Mouse (Mus musculus) left cerebral cortex, adult 2 months (tissue): ENCODE measurements around the gene Il11ra1. TPM values are rescaled to one million over a fixed set of nuclear protein-coding genes. Genes with fewer than 3 reads are reported as not detected.
A peak's percentile ranks its signal among the peaks of the same experiment; 100 is the strongest.
"Not testable (repeated sequence)": the region's sequence is repeated elsewhere in the genome, so short reads cannot be mapped to it uniquely, and the experiment has no call there.

Experiments used
- DNase-seq, 2 experiments: peaks; one replicate each; pipeline ENCODE4 v3.0.0; 2021 to 2022; ENCODE audit warnings: low spot score in 2 of 2, mixed read lengths in 1 of 2; ENCODE audit errors: extremely low spot score in 1 of 2
- H3K27ac ChIP-seq: fragments of 200-600 bp; 2 replicates; pipeline ENCODE4 v1.8.1; 2022
- H3K4me3 ChIP-seq: fragments of 200-600 bp; 2 replicates; pipeline ENCODE4 v1.8.1; 2022
- CTCF ChIP-seq: fragments of 200-600 bp; IDR thresholded peaks from 2 replicates; pipeline ENCODE4 v1.8.1; 2022; ENCODE audit warnings: antibody characterized with exemption, mild to moderate bottlenecking, moderate library complexity
- intact Hi-C: fragments of 180-260 bp; cut with DNase I; formaldehyde crosslinking; loops from one replicate; pipeline ENCODE4 v1.15.1; 2025
- long read RNA-seq, 2 experiments: library from polyadenylated mRNA; stranded (forward); transcript quantifications; one replicate each; pipeline ENCODE4 v2.0.0; 2021; ENCODE audit warnings: borderline mapping rate in 2 of 2
- total RNA-seq, 2 experiments: library from RNA; stranded (reverse); gene quantifications; 2 replicates each; pipeline ENCODE4 v1.2.3; 2021

Gene Il11ra1
- total RNA-seq, result 10 to 100 TPM; 43.1 to 47.7 TPM
- long read RNA-seq, experiment 1, transcript Il11ra1-201 (13 exons, 2,009 nt), result major isoform, 26 of 63 reads
- long read RNA-seq, experiment 1, partial matches to known transcripts, result 13 of 63 reads
- long read RNA-seq, experiment 1, other reads (novel, unspliced or antisense), result 24 of 63 reads
- long read RNA-seq, experiment 2, transcript Il11ra1-201 (13 exons, 2,009 nt), result major isoform, 19 of 47 reads
- long read RNA-seq, experiment 2, partial matches to known transcripts, result 11 of 47 reads
- long read RNA-seq, experiment 2, other reads (novel, unspliced or antisense), result 16 of 47 reads

DNA sequence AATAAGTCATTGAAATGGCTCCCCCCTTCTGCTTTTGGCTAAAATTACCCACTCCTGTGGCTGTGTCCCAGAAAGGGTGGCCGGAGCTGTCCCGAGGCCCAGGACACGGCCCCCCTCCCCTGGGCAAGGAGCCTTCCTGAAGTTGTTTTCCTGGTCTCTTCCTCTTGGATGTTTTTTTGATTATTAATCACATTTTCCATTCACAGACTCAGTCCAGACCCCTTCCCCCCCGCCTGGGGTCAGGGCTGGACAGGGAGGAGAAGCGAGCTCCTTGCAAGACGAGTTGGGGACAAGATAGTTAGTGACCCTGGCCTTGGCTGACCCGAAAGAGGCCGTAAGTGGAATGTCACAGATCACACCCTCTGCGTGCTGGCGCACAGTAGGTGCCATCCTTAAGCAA, at the start of gene Il11ra1:
TSS of gene Il11ra1 (plus strand) at position 207 of the 400 bp plus-strand sequence.
- H3K4me3 ChIP-seq, H3K27ac ChIP-seq, DNase-seq: not testable (repeated sequence)
- intact Hi-C loops, result loop anchor here (10.0 kb wide), 1 partner anchor 645 kb away; no protein-coding TSS in a partner anchor

DNA sequence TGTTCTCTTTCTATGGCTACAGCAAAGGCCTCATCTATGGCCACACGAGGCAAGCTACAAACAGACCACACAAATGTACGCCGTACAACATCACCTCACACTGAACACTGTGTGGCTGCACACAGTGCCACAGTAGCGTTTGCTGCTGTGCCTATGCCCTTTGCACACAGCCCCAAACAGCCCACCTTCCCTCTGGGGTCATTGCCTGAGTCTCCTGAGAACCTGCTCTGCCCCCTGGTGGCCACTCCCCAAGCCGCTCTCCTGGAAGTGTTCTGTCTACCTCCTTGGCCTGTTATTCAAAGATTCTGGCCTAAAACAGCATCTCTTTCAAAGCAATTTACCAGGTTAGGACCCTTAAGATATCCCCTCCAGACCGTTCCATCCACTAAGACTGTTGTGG, 46.5 kb upstream of the Il11ra1 start:
- H3K4me3 ChIP-seq, result no peak overlapping the region
- intact Hi-C loops, result loop anchor here (2.0 to 5.0 kb wide), 3 partner anchors 54 to 184 kb away; no protein-coding TSS in a partner anchor
- peak; percentile 88 for TF ChIP-seq CTCF
- DNase-seq, result peak; percentile 70 to 75
- H3K27ac ChIP-seq, result no peak overlapping the region

DNA sequence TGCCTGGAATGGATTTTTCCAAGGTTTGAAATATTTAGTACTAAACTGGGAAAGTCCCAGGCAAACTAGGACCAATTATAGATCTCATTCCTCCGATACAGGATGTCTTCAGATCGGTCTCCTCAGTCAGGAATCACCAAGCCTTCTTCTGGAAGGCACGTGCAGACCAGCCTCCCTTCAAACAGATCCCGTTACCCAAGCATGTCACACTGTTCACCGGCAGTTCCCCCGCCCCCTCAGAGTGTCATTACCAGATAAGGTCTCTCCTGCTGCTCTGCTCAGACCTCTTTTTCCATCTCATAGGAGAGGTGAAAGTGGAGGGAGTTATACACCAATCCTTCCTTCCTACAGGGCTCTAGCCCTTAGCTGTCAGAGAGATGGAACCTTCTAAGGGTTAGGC, 46.1 kb upstream of the Il11ra1 start:
- H3K4me3 ChIP-seq, result no peak overlapping the region
- DNase-seq, result no peak
- TF ChIP-seq CTCF, result no peak
- intact Hi-C loops, result loop anchor here (2.0 to 5.0 kb wide), 3 partner anchors 54 to 185 kb away; no protein-coding TSS in a partner anchor
- H3K27ac ChIP-seq, result peak overlapping the region; percentile 20; the same call in 1 of the 2 replicates

DNA sequence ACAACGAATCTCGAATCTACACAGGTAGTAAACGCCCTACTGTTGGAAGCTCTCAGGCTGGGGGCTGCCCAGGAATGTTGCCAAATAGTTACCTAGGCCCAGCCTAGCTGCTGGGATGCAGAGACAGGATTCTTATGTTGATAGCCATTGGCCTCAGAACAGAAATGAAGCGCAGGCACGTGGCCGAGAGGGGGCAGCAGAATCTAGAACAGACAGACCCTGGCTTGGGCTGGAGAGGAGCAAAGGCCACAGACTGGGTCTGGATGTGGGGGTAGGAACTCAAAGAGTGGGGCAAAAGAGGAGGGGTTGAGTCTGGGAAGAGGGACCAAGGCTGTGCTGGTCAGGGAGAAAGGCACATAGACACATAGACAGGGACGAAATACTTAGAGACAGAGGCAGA, 45.6 kb upstream of the Il11ra1 start:
- peak overlapping the region; percentile 20; the same call in 1 of the 2 replicates for H3K27ac ChIP-seq
- peak; percentile 44 to 50 for DNase-seq
- intact Hi-C loops, result loop anchor here (5.0 kb wide), 1 partner anchor 53 kb away; no protein-coding TSS in a partner anchor

DNA sequence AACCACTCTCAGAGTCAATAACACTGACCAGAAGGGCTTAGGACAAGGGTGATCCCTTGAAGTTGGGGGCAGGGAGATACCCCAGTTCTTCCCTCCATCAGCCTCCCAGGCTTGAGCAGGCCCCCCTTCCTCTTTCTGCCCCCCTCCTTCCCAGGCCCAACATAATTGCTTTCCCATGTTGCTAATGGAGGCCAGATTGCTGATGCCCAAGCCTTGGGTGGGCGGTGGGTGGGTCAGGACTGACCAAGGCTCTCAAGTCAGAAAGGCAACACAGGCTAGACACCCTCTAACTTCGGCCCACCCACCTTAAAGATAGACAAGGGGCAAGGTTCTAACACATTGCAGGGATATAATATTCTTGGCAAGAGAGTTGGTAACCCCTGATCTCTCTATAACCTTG, 44.3 kb upstream of the Il11ra1 start:
- intact Hi-C loops, result no loop called here
- H3K4me3 ChIP-seq, result no peak overlapping the region
- no peak for DNase-seq
- no peak for TF ChIP-seq CTCF
- H3K27ac ChIP-seq, result no peak overlapping the region

More for the DNA sequence above, 45.6 kb upstream of the Il11ra1 start:
- H3K4me3 ChIP-seq, result no peak overlapping the region
- peak; percentile 55 for TF ChIP-seq CTCF

DNA sequence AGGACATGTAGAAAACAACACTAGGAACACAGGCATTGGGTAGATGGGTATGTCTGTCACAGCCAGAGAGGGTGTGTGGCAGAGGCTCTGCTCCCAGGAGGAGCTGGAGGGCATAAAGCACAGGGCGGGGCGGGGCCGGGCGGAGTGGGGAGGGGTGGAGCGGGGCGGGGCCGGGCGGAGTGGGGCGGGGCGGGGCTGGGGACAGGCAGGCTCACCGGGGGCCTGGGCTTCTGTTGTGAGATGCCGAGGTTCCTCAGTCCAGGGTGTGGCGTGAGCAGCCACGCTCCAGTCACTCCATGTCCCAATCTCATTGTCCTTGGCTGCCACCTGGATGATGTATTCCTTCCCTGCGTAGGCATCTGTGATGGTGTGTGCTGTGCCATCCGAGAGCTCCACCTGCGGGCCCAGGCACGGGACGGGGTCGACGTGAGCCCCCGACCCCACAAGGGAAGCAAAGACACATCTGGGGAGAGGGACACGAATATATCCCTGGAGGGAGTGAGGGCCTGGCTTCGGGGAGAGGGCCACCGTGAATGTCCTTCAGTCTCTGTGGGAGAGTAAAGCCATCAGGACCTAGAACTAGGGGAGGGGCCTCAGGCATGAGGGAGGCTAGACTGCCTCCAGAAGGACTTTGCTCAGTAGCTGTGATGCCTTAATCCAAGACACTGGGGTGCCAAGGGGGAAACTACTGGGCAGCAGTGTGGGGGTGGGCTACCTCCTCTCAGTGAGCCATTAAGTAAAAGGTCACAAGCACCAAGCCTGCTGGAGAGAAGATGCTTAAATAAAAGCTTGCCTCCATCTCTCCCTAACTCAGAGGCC, 41.0 kb upstream of the Il11ra1 start:
- TF ChIP-seq CTCF, result no peak
- Histone ChIP-seq H3K27ac (no peak overlapping the region), H3K4me3 (no peak overlapping the region)
- DNase-seq, result no peak
- intact Hi-C loops, result no loop called here

DNA sequence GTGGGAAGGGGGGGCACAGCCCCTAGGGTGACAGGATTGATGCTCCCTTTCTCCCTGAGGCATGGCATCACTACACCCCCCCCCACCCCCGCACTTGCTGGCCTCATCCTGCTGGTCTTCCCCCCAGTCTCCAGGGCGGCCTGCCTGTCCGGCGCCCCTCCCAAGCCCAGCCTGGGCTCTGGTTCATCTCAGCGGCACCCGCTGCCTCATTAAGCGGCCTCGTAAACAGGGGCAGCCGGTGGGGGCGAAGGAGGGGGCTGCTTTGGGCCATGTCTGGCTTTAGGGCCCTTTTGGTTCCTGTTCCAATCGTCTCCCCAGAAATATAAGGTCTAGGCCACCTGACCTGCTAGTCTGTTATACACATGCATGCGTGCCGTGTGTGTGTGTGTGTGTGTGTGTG, 40.2 kb upstream of the Il11ra1 start:
- Histone ChIP-seq H3K27ac (no peak overlapping the region), H3K4me3 (no peak overlapping the region)
- intact Hi-C loops, result no loop called here
- no peak for DNase-seq
- no peak for TF ChIP-seq CTCF

DNA sequence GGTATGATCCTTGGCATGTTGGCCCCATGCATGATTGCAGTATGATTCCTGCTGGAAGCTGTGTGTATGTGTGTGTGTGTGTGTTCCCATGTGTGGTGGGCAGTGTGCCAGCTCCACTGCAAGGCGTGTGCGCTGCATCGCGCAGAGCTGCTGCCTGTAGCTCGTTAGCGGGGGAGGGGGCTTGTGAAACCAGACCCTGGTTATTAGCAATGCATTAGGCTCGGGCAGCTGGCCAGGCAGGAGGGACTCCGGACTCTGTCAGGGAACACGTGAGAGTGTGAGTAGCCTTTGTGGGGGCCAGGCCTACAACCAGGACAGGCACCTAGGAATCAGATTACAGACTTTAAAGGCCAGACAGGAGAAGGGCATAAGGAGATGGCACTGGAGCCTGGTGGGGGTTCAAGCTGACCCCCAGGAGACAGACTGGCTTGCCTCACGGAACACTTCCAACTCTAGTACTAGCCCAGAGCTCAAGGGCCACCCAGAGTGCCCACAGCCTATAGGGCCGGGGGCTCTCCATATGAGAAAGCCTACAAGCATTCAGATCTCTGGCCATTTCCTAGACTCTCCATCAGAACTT, 38.8 kb upstream of the Il11ra1 start:
- no peak for DNase-seq
- intact Hi-C loops, result no loop called here
- Histone ChIP-seq H3K27ac (no peak overlapping the region), H3K4me3 (no peak overlapping the region)
- TF ChIP-seq CTCF, result no peak

DNA sequence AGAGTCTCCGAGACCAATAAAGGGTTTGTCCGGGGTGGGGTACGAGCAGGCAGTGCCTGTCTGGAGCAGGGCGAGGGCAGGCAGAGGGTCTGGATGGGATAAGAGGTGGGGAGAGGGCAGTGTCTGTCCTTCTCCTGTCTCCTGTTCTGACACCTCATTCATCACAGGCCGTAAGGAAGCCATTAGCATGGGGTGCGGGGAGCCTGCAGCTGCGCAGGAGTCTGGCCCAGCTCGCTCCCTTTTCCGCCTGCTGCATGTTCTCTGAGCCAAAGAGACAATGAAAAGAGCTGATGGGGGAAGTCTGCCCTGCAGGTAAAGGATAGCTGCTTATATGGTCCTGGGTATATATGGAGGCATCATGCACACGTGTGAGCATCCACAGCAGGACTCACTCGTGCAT, 37.1 kb upstream of the Il11ra1 start:
- H3K4me3 ChIP-seq, result no peak overlapping the region
- TF ChIP-seq CTCF, result no peak
- no peak for DNase-seq
- no peak overlapping the region for H3K27ac ChIP-seq
- intact Hi-C loops, result no loop called here

DNA sequence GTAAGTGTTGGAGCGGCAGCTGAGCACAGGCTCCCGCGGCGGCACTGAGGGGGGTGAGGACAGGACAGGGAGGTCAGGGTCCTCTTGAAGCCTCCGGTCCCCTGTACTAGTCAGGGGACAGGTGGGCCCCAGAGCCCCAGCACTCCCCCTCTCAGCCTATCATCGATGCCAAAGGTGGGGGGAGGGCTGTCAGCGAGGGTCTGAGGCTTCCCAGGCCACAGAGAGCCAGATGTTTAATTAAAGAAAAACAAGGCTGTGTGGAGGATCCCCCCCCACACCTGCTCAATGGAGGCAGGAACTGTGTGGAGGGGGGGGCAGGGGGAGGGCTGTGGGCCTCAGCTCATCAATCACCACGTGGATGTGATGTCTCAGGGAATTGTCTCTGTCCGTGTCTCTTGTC, 36.2 kb upstream of the Il11ra1 start:
- TF ChIP-seq CTCF, result no peak
- DNase-seq, result no peak
- Histone ChIP-seq H3K4me3 (no peak overlapping the region), H3K27ac (no peak overlapping the region)
- intact Hi-C loops, result no loop called here

DNA sequence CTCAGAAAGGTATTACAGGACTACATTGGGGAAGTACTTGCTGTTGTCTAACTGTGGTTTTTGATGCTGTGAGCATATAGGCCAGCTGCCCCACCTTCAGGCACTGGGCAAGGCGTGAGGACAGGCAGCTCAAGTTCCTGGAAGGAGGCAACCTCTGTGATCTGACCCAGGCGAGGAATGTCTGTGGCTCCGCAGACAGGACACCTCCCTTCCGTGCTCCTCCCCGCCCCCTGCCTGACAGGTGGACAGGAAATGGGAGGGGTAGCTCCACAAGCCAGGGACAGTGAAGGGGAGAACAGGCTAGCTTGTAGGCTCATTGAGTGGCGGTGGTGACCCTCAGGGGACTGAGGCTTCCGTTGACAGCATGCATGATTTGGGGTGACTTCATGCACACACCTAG, 35.3 kb upstream of the Il11ra1 start:
- no peak overlapping the region for H3K27ac ChIP-seq
- no peak for DNase-seq
- no peak overlapping the region for H3K4me3 ChIP-seq
- TF ChIP-seq CTCF, result no peak
- intact Hi-C loops, result no loop called here
